Mouse (Mus musculus): ENCODE results near the gene Srebf1. TPM values are rescaled to one million over a fixed set of nuclear protein-coding genes. Genes with fewer than 3 reads are reported as not detected.

The Srebf1 gene
- polyA plus RNA-seq, 1 experiment from 2014 or later, result 51.7 TPM

- no peaks in the 10 kb centered on the region for H3K27me3 ChIP-seq (ENCODE audit: control insufficient read depth, insufficient read depth, low read depth, low read length)
- no peaks in the 10 kb centered on the region for H3K36me3 ChIP-seq (ENCODE audit: control insufficient read depth, insufficient read depth)
- H3K9me3 ChIP-seq (replicated peaks; ENCODE audit: control insufficient read depth, low read length), result no peaks in the 10 kb centered on the region
- H3K4me3 ChIP-seq (ENCODE audit: low read depth, low read length), result no peak overlapping the region
- 76% methylated on average over 3 of the region's 3 CpGs for WGBS (ENCODE audit: insufficient replicate concordance)
- no peak overlapping the region for H3K9ac ChIP-seq (ENCODE audit: low read depth, low read length)
- no peak overlapping the region for H3K4me2 ChIP-seq (ENCODE audit: low read depth, low read length)
- no peaks in the 10 kb centered on the region for H3K4me1 ChIP-seq (ENCODE audit: control insufficient read depth, low read depth, low read length)
- ATAC-seq (ENCODE audit: low read depth), result no peak
- no peak overlapping the region for H3K27ac ChIP-seq (ENCODE audit: low read length)
Measured at GRCm38 (mm10) chr11:60255639-60256038, 33.3 kb upstream of the Srebf1 start.

DNA sequence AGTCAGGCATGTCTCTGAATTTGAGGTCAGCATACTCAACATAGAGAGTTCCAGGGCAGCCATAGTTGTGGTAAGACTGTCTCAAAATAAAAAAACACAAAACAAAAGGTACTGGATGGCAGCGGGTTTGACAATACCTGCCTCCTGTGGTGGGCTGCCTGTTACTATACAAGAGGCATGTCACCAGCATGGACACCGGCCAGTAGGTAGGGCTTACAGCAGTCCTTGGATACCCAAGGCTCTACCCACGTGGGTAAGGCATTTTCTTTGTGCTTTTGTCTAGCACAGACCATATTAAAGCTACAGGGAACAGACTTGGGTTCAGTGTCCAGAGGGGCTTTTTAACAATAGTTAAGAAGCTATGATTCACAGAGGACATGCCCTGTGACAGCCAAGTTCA lies 32.8 kb upstream of the Srebf1 start:
- no peaks in the 10 kb centered on the region for H3K36me3 ChIP-seq (ENCODE audit: control insufficient read depth, insufficient read depth)
- no peaks in the 10 kb centered on the region for H3K27me3 ChIP-seq (ENCODE audit: control insufficient read depth, insufficient read depth, low read depth, low read length)
- H3K9me3 ChIP-seq (replicated peaks; ENCODE audit: control insufficient read depth, low read length), result no peaks in the 10 kb centered on the region
- ATAC-seq (ENCODE audit: low read depth), result no peak
- WGBS (ENCODE audit: insufficient replicate concordance), result 68% methylated on average over 3 of the region's 3 CpGs
- no peak overlapping the region for H3K27ac ChIP-seq (ENCODE audit: low read length)
- H3K9ac ChIP-seq (ENCODE audit: low read depth, low read length), result no peak overlapping the region
- H3K4me2 ChIP-seq (ENCODE audit: low read depth, low read length), result no peak overlapping the region
- H3K4me3 ChIP-seq (ENCODE audit: low read depth, low read length), result no peak overlapping the region
- no peaks in the 10 kb centered on the region for H3K4me1 ChIP-seq (ENCODE audit: control insufficient read depth, low read depth, low read length)

DNA sequence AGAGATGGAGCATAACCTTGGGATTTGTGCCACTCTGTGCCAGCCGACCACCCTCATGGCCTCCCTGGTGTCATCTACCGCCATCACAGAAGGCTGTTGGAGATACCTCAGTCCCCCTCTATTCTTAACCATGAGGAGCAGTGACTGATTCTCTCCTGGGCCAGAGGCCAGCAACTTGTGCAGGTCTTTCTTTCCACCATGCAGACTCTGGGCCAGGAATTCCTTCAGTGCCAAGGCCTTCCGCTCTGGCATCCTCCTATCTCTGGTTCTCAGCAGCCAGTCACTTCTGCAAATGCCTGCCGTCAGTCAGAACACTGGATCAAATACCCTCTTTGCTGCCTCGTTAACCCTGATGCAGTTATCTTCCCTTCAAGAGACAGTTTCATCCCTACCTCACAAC lies 31.9 kb upstream of the Srebf1 start:
- Histone ChIP-seq H3K4me1 (ENCODE audit: control insufficient read depth, low read depth, low read length) (no peaks in the 10 kb centered on the region), H3K27ac (ENCODE audit: low read length) (no peak overlapping the region), H3K9ac (ENCODE audit: low read depth, low read length) (no peak overlapping the region), H3K9me3 (replicated peaks; ENCODE audit: control insufficient read depth, low read length) (no peaks in the 10 kb centered on the region), H3K27me3 (ENCODE audit: control insufficient read depth, insufficient read depth, low read depth, low read length) (no peaks in the 10 kb centered on the region), H3K36me3 (ENCODE audit: control insufficient read depth, insufficient read depth) (no peaks in the 10 kb centered on the region), H3K4me2 (ENCODE audit: low read depth, low read length) (no peak overlapping the region), H3K4me3 (ENCODE audit: low read depth, low read length) (no peak overlapping the region)
- 71% methylated on average over 5 of the region's 5 CpGs for WGBS (ENCODE audit: insufficient replicate concordance)
- no peak for ATAC-seq (ENCODE audit: low read depth)

- Histone ChIP-seq H3K4me2 (ENCODE audit: low read depth, low read length) (no peak overlapping the region), H3K36me3 (ENCODE audit: control insufficient read depth, insufficient read depth) (no peaks in the 10 kb centered on the region), H3K4me1 (ENCODE audit: control insufficient read depth, low read depth, low read length) (no peaks in the 10 kb centered on the region), H3K27me3 (ENCODE audit: control insufficient read depth, insufficient read depth, low read depth, low read length) (no peaks in the 10 kb centered on the region), H3K9me3 (replicated peaks; ENCODE audit: control insufficient read depth, low read length) (no peaks in the 10 kb centered on the region), H3K9ac (ENCODE audit: low read depth, low read length) (no peak overlapping the region), H3K27ac (ENCODE audit: low read length) (no peak overlapping the region), H3K4me3 (ENCODE audit: low read depth, low read length) (no peak overlapping the region)
- WGBS (ENCODE audit: insufficient replicate concordance), result 88% methylated on average over 2 of the region's 2 CpGs
- no peak for ATAC-seq (ENCODE audit: low read depth)
Measured at GRCm38 (mm10) chr11:60253546-60253945, 31.2 kb upstream of the Srebf1 start.

DNA sequence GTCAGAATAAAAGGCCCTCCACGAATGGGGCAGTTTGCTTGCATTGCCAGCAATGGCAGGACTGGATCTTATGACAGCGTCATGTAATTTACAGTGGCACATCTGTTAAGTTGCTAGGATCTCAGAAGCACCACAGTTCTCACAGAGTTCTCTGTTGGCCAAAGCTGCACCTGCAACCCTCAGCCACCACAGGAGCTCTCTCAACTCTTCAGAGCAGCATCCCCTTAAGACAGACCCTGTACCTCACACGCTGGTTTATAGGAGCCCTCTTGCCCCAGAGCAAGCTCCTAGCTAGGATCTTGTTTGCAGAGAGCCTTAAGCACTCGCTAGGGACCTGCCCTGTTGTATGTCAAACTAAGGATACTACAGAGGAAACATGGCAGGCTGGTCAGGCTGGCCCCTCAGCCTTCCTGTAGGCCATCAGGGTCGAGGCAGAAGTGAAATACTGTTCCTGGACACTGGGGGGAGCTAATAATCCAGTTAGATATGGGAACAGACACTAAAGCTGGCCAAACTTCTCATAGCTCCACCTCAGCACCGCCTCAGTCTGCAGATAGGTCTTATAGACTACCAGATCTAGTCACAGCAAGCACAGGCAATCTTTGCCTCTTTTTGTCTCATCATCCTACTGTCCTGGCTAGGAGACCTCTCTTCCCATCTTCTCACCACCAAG lies 28.7 kb upstream of the Srebf1 start:
- Histone ChIP-seq H3K4me3 (ENCODE audit: low read depth, low read length) (no peak overlapping the region), H3K4me1 (ENCODE audit: control insufficient read depth, low read depth, low read length) (no peaks in the 10 kb centered on the region), H3K9me3 (replicated peaks; ENCODE audit: control insufficient read depth, low read length) (no peaks in the 10 kb centered on the region), H3K4me2 (ENCODE audit: low read depth, low read length) (no peak overlapping the region), H3K9ac (ENCODE audit: low read depth, low read length) (no peak overlapping the region), H3K27ac (ENCODE audit: low read length) (no peak overlapping the region), H3K36me3 (ENCODE audit: control insufficient read depth, insufficient read depth) (no peaks in the 10 kb centered on the region), H3K27me3 (ENCODE audit: control insufficient read depth, insufficient read depth, low read depth, low read length) (no peaks in the 10 kb centered on the region)
- 44% methylated on average over 6 of the region's 6 CpGs for WGBS (ENCODE audit: insufficient replicate concordance)
- ATAC-seq (ENCODE audit: low read depth), result no peak

GRCm38 (mm10) chr11:60249885-60250284 lies 27.5 kb upstream of the Srebf1 start:
- Histone ChIP-seq H3K27me3 (ENCODE audit: control insufficient read depth, insufficient read depth, low read depth, low read length) (no peaks in the 10 kb centered on the region), H3K4me3 (ENCODE audit: low read depth, low read length) (no peak overlapping the region), H3K4me2 (ENCODE audit: low read depth, low read length) (no peak overlapping the region), H3K27ac (ENCODE audit: low read length) (no peak overlapping the region), H3K36me3 (ENCODE audit: control insufficient read depth, insufficient read depth) (no peaks in the 10 kb centered on the region), H3K9me3 (replicated peaks; ENCODE audit: control insufficient read depth, low read length) (no peaks in the 10 kb centered on the region), H3K4me1 (ENCODE audit: control insufficient read depth, low read depth, low read length) (no peaks in the 10 kb centered on the region), H3K9ac (ENCODE audit: low read depth, low read length) (no peak overlapping the region)
- ATAC-seq (ENCODE audit: low read depth), result no peak
- 69% methylated on average over 2 of the region's 2 CpGs for WGBS (ENCODE audit: insufficient replicate concordance)

GRCm38 (mm10) chr11:60248596-60249404 lies 26.4 kb upstream of the Srebf1 start:
- H3K4me2 ChIP-seq (ENCODE audit: low read depth, low read length), result no peak overlapping the region
- H3K4me1 ChIP-seq (ENCODE audit: control insufficient read depth, low read depth, low read length), result no peaks in the 10 kb centered on the region
- H3K36me3 ChIP-seq (ENCODE audit: control insufficient read depth, insufficient read depth), result no peaks in the 10 kb centered on the region
- no peak for ATAC-seq (ENCODE audit: low read depth)
- H3K9ac ChIP-seq (ENCODE audit: low read depth, low read length), result no peak overlapping the region
- WGBS (ENCODE audit: insufficient replicate concordance), result 47% methylated on average over 13 of the region's 13 CpGs
- no peaks in the 10 kb centered on the region for H3K9me3 ChIP-seq (replicated peaks; ENCODE audit: control insufficient read depth, low read length)
- no peaks in the 10 kb centered on the region for H3K27me3 ChIP-seq (ENCODE audit: control insufficient read depth, insufficient read depth, low read depth, low read length)
- H3K4me3 ChIP-seq (ENCODE audit: low read depth, low read length), result no peak overlapping the region
- H3K27ac ChIP-seq (ENCODE audit: low read length), result no peak overlapping the region

DNA sequence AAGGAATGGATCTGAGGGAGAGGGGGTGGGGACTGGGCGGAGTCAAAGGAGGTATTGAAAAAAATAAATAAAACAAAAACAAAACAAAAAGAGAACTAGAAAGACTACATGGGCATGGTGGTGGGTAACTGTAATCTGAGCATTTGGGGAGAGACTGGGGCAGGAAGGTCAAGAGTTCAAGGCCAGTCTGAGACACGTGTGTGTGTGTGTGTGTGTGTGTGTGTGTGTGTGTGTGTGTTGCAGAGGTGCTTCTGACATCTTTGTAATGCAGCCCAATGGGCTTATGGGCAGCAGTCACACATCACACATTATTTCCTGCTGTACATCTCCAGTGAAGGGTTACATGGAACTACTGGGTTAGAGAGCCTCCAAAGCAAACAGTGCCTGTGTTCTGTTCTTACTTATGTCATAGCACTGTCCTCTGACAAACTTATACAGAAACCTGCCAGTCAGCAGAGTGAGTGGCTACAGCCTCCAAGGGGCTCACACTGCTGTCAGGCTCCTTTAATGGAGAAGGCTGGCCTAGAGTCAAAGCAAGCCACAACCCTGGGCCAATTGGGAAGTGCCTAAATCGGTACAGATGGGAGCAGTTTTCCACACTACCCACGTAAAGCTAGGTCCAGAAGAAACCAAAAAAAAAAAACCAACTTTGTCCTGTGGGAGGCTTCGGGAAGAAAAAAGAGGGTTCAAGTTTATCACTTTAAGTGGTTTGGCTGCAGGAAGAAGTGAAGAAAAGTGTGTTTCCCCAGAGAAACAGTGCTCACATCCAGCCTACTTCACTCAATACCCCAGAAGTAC lies 25.6 kb upstream of the Srebf1 start:
- no peaks in the 10 kb centered on the region for H3K36me3 ChIP-seq (ENCODE audit: control insufficient read depth, insufficient read depth)
- WGBS (ENCODE audit: insufficient replicate concordance), result 45% methylated on average over 5 of the region's 5 CpGs
- no peak for ATAC-seq (ENCODE audit: low read depth)

GRCm38 (mm10) chr11:60246077-60246476 lies 23.7 kb upstream of the Srebf1 start:
- Histone ChIP-seq H3K4me2 (ENCODE audit: low read depth, low read length) (no peak overlapping the region), H3K27ac (ENCODE audit: low read length) (no peak overlapping the region), H3K36me3 (ENCODE audit: control insufficient read depth, insufficient read depth) (no peaks in the 10 kb centered on the region), H3K4me3 (ENCODE audit: low read depth, low read length) (no peak overlapping the region), H3K9me3 (replicated peaks; ENCODE audit: control insufficient read depth, low read length) (no peaks in the 10 kb centered on the region), H3K9ac (ENCODE audit: low read depth, low read length) (no peak overlapping the region), H3K4me1 (ENCODE audit: control insufficient read depth, low read depth, low read length) (no peaks in the 10 kb centered on the region), H3K27me3 (ENCODE audit: control insufficient read depth, insufficient read depth, low read depth, low read length) (no peaks in the 10 kb centered on the region)
- no peak for ATAC-seq (ENCODE audit: low read depth)

More for the DNA sequence above, 25.6 kb upstream of the Srebf1 start:
- no peak overlapping the region for H3K4me2 ChIP-seq (ENCODE audit: low read depth, low read length)
- no peaks in the 10 kb centered on the region for H3K27me3 ChIP-seq (ENCODE audit: control insufficient read depth, insufficient read depth, low read depth, low read length)
- H3K4me1 ChIP-seq (ENCODE audit: control insufficient read depth, low read depth, low read length), result no peaks in the 10 kb centered on the region
- no peak overlapping the region for H3K4me3 ChIP-seq (ENCODE audit: low read depth, low read length)
- no peak overlapping the region for H3K27ac ChIP-seq (ENCODE audit: low read length)
- no peak overlapping the region for H3K9ac ChIP-seq (ENCODE audit: low read depth, low read length)
- no peaks in the 10 kb centered on the region for H3K9me3 ChIP-seq (replicated peaks; ENCODE audit: control insufficient read depth, low read length)

Data from liver, embryonic 16.5 days (tissue).